Mouse (Mus musculus) intestine, embryonic 14.5 days (tissue): Measurements from ENCODE around the gene Fbln2. TPM values are rescaled to one million over a fixed set of nuclear protein-coding genes. Genes with fewer than 3 reads are reported as not detected.

Experiments used
- ATAC-seq: fragments of 200-750 bp; cut with Nextera tagmentation; replicated peaks from 2 replicates; pipeline ENCODE4 v1.8.0; 2017; ENCODE audit warnings: low read depth, moderate number of reproducible peaks, moderate TSS enrichment, moderate library complexity; ENCODE audit not compliant: low FRiP score, low TSS enrichment
- DNase-seq: peaks from one replicate; pipeline ENCODE4 v3.0.0-alpha.2; 2018; ENCODE audit warnings: low spot score
- H3K27ac ChIP-seq: fragments of 300-500 bp; sonication (generic); 2 replicates; pipeline ENCODE4 v1.5.1; 2014; ENCODE audit warnings: low read depth, mild to moderate bottlenecking, control low read depth
- H3K27me3 ChIP-seq: fragments of 300-500 bp; sonication (generic); replicated peaks from 2 replicates; pipeline ENCODE4 v1.6.1; 2014; ENCODE audit warnings: low read length, control low read depth; ENCODE audit not compliant: control insufficient read depth, insufficient read depth
- H3K36me3 ChIP-seq: fragments of 300-500 bp; sonication (generic); 2 replicates; pipeline ENCODE4 v1.6.1; 2014; ENCODE audit warnings: low read length, control low read depth; ENCODE audit not compliant: control insufficient read depth, insufficient read depth
- H3K4me1 ChIP-seq: fragments of 300-500 bp; sonication (generic); replicated peaks from 2 replicates; pipeline ENCODE4 v1.6.1; 2014; ENCODE audit warnings: low read length, control low read depth, mixed read lengths; ENCODE audit not compliant: control insufficient read depth, insufficient read depth
- H3K4me2 ChIP-seq: fragments of 300-500 bp; sonication (generic); 2 replicates; pipeline ENCODE4 v1.6.1; 2014; ENCODE audit warnings: low read length
- H3K4me3 ChIP-seq: fragments of 300-500 bp; sonication (generic); 2 replicates; pipeline ENCODE4 v1.5.1; 2014; ENCODE audit warnings: low read depth, low read length, control low read depth, mixed read lengths
- H3K9ac ChIP-seq: fragments of 300-500 bp; sonication (generic); 2 replicates; pipeline ENCODE4 v1.6.1; 2014; ENCODE audit warnings: mild to moderate bottlenecking, low read length
- H3K9me3 ChIP-seq: fragments of 300-500 bp; sonication (generic); 2 replicates; pipeline ENCODE4 v1.6.1; 2016; ENCODE audit warnings: low read length, control low read depth; ENCODE audit not compliant: control insufficient read depth
- WGBS: fragments of 180-500 bp; shearing (Covaris S2); extraction: QIAGEN DNeasy Blood & Tissue Kit; methylation state at CpG from one replicate; pipeline ENCODE4 v1.1.7; 2014; 5-methylcytosine and 5-hydroxymethylcytosine counted together
- polyA plus RNA-seq: library from polyadenylated mRNA; unstranded; fragments of >200 nt; fragmentation: Nextera tagmentation; extraction: Ambion mirVana; gene quantifications from 2 replicates; pipeline ENCODE4 v1.2.1, GENCODE M21; 2014

Gene Fbln2
- polyA plus RNA-seq, 1 experiment from 2014 or later: 49.0 TPM

DNA sequence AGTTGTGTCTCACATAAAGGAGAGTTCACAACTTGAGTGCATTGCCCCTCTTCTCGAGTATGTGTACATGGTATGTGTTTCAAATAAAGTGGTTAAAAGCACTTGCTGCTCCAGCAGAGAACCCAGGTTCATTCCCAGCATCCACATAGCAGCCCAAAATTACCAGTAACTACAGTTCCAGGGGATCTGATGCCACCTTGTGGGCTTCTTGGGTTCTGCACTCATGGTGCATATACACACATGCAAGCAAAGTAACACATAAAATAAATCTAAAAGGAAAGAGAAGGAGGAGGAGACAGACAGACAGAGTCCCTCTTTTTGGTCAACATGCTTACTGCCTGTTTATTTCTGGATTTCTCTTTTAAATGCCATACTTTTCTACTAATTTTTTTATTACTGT is 37.5 kb downstream of the Fbln2 start:
- Histone ChIP-seq H3K36me3 (no peaks in the 10 kb centered on the region), H3K4me2 (no peak overlapping the region), H3K27ac (no peak overlapping the region), H3K27me3 (no peaks in the 10 kb centered on the region; the same call in 1 of the 2 replicates), H3K4me3 (no peak overlapping the region), H3K9me3 (no peaks in the 10 kb centered on the region), H3K4me1 (0 out of 2 replicates have a peak, but pooled peaks cover 4% of the 10 kb centered on the region), H3K9ac (no peak overlapping the region)
- DNase-seq (no peak), ATAC-seq (no peak)
- 84% methylated on average over 1 of the region's 1 CpGs for WGBS

DNA sequence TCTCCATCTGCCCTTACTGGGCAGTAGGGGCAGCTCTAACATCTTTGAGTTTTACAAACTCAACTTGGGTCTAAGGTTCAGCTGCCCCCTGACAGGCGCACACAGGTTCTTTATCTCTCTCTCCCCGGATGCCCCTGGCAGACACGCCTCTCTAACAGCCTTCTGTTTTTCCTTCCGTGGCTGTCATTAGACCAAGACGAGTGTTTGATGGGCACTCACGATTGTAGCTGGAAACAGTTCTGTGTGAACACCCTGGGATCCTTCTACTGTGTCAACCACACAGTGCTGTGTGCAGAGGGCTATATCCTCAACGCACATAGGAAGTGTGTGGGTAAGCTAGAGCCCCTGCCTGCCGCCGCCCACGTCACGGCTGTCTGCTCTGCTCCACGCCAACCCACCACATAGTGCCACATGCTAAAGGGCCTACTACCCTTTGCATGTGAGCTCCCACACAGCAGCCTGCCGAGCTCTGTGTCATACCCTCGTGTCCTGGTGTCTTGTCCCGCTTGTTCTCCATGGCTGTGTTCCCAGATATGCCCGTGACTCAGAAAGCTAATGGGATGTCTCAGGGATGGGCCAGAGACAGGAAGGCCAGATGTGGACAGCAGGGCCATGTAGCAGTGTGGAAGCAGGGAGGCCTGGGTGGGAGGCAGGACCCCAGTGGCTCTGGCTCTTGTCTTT is 47.3 kb downstream of the Fbln2 start:
- no peaks in the 10 kb centered on the region for H3K9me3 ChIP-seq
- ATAC-seq: no peak

DNA sequence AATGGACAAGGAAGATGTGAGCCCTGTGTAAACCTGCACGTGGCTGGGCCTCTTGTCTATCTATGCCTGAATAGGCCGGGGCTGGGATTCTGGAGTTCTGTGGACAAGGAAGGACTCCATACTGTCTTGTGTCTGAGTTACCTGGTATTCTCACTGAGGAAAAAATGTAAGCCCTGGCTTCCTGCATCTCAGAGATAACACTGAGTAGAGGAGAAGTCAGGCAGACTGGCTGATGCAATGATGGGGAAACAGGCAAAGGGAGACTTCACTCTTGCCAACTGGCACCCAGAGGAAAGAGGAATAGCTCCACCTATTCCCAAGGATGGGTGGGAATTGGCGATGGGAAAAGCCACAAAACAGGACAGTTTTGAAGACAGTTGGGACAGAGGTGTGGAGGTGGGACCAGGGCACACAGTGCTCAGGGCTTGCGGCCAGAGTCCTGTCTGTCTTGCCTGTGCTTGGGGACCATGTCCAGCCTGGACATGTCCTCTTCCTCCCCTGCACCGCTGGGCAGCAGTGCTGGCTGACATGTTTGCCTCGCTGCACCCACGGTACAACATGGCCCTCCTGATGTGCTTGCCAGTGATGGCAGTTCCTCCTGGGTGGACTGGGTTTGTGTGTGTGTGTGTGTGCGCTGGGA is 48.2 kb downstream of the Fbln2 start:
- H3K27me3 ChIP-seq: 0 out of 2 replicates have a peak, but pooled peaks cover 3% of the 10 kb centered on the region
- ATAC-seq (no peak), DNase-seq (no peak)
- H3K4me3 ChIP-seq: no peak overlapping the region
- H3K36me3 ChIP-seq: no peaks in the 10 kb centered on the region
- H3K27ac ChIP-seq: no peak overlapping the region
- H3K9ac ChIP-seq: no peak overlapping the region
- H3K4me1 ChIP-seq: 0 out of 2 replicates have a peak, but pooled peaks cover 8% of the 10 kb centered on the region
- 69% methylated on average over 8 of the region's 8 CpGs for WGBS
- H3K4me2 ChIP-seq: no peak overlapping the region
- no peaks in the 10 kb centered on the region for H3K9me3 ChIP-seq

More for the DNA sequence above, 47.3 kb downstream of the Fbln2 start:
- 0 out of 2 replicates have a peak, but pooled peaks cover 3% of the 10 kb centered on the region for H3K27me3 ChIP-seq
- 0 out of 2 replicates have a peak, but pooled peaks cover 8% of the 10 kb centered on the region for H3K4me1 ChIP-seq
- no peak for DNase-seq
- H3K4me3 ChIP-seq: no peak overlapping the region
- no peaks in the 10 kb centered on the region for H3K36me3 ChIP-seq
- no peak overlapping the region for H3K9ac ChIP-seq
- H3K4me2 ChIP-seq: no peak overlapping the region
- WGBS: 53% methylated on average over 16 of the region's 16 CpGs
- no peak overlapping the region for H3K27ac ChIP-seq

DNA sequence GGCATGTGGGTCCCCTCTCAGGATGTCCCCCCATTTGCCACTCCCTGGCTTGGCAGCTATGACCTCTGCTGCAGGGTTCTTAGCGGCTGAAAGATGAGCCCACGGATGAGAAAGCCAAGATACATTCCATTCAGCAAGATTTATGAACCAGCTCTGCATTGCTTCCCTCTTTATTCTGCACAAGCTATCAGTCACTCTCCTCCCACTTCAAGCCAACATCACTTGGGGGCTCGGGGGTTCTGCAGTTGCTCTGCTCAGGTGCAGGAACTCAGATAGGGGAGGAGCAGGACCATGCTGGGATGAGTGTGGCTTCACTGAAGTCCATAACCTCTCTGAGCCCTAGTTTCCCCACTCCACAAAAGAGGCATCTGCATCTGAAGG is 48.7 kb downstream of the Fbln2 start:
- ATAC-seq (no peak), DNase-seq (no peak)
- H3K4me1 ChIP-seq: 0 out of 2 replicates have a peak, but pooled peaks cover 8% of the 10 kb centered on the region
- 0 out of 2 replicates have a peak, but pooled peaks cover 3% of the 10 kb centered on the region for H3K27me3 ChIP-seq
- no peak overlapping the region for H3K9ac ChIP-seq
- H3K4me2 ChIP-seq: no peak overlapping the region
- 12% methylated on average over 3 of the region's 3 CpGs for WGBS
- H3K4me3 ChIP-seq: no peak overlapping the region
- H3K36me3 ChIP-seq: no peaks in the 10 kb centered on the region
- H3K27ac ChIP-seq: no peak overlapping the region
- no peaks in the 10 kb centered on the region for H3K9me3 ChIP-seq

DNA sequence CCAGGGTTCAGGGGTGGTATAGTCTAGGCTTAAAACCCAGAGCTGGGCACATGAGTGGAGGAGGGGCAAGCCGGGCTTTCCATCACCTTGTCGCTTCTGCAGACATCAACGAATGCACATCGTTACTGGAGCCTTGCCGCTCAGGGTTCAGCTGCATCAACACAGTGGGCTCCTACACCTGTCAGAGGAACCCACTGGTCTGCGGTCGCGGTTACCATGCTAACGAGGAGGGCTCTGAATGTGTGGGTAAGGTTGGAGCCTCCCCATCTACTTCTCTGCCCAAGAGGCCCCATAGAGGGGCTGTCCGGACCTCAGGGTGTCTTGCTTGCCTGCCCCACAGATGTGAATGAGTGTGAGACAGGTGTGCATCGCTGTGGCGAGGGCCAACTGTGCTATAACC is 53.4 kb downstream of the Fbln2 start:
- Histone ChIP-seq H3K9ac (no peak overlapping the region), H3K9me3 (no peaks in the 10 kb centered on the region), H3K27ac (no peak overlapping the region), H3K4me1 (0 out of 2 replicates have a peak, but pooled peaks cover 5% of the 10 kb centered on the region), H3K36me3 (no peaks in the 10 kb centered on the region), H3K4me3 (no peak overlapping the region), H3K27me3 (no peaks in the 10 kb centered on the region), H3K4me2 (no peak overlapping the region)
- DNase-seq: no peak
- ATAC-seq: no peak
- 76% methylated on average over 12 of the region's 12 CpGs for WGBS

DNA sequence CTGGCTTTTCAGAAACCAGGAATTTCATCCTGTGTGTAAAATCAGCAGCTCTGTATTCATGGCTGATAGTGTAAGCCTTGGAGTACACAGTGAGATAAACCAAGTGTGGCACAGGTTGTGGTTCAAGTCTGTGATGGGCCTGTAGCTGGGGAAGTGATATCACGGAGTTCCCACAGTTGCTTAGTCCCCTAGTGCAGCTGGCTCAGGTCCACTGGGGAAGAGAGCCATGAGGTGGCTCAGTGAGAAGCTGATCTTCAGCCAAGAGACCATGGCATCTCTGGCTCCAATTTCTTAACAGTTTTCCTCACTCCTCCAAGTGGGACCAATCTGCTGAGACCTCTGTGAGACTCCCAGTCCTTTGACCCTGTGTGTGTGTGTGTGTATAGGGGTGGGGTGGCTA is 54.4 kb downstream of the Fbln2 start:
- H3K27ac ChIP-seq: no peak overlapping the region

DNA sequence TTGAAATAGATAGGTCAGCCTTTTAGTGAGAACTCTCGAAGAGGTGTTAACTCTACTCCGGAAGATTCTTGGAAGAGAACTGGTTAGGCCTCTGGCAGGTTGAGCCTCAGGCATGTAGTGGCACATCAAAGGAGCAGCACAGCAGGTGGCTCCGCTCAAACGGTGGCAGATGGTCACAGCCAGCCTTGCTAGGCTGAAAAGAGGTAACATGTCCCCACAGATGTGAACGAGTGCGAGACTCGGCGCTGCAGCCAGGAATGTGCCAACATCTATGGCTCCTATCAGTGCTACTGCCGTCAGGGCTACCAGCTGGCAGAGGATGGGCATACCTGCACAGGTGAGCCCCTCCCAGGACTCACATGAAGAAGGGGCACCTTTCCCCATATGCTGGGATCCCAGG is 56.1 kb downstream of the Fbln2 start:
- Histone ChIP-seq H3K27ac (no peak overlapping the region), H3K9me3 (no peaks in the 10 kb centered on the region), H3K9ac (no peak overlapping the region), H3K27me3 (no peaks in the 10 kb centered on the region), H3K36me3 (no peaks in the 10 kb centered on the region), H3K4me3 (no peak overlapping the region), H3K4me1 (no peaks in the 10 kb centered on the region), H3K4me2 (no peak overlapping the region)
- WGBS: 45% methylated on average over 9 of the region's 9 CpGs
- no peak for ATAC-seq
- DNase-seq: no peak

More for the DNA sequence above, 54.4 kb downstream of the Fbln2 start:
- 62% methylated on average over 1 of the region's 1 CpGs for WGBS
- DNase-seq (no peak), ATAC-seq (no peak)
- Histone ChIP-seq H3K9me3 (no peaks in the 10 kb centered on the region), H3K9ac (no peak overlapping the region), H3K4me1 (no peaks in the 10 kb centered on the region), H3K4me2 (no peak overlapping the region), H3K4me3 (no peak overlapping the region), H3K36me3 (no peaks in the 10 kb centered on the region), H3K27me3 (no peaks in the 10 kb centered on the region)

DNA sequence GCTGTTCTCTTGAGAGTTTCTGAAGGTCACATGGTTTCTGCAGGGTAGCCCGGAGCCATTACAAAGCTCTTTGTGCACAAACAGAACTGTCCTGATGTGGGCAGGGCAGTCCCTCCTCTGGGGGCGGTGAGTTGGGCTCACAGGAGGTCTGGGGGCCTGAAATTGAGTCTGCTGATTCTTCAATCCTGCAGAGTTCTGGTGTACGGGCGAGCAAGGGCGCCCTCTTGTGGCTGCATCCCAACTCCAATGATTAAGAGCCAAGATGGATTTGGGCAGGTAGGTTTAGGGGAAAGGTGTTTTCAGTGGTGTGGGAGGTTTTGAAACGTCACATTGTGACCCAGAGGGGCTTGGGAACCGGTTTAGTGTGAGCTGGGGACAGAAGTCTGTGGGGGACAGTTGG is 65.3 kb downstream of the Fbln2 start:
- Histone ChIP-seq H3K4me3 (no peak overlapping the region), H3K4me2 (no peak overlapping the region), H3K27me3 (peaks cover 8% of the 10 kb centered on the region), H3K4me1 (no peaks in the 10 kb centered on the region), H3K27ac (no peak overlapping the region), H3K9me3 (no peaks in the 10 kb centered on the region), H3K9ac (no peak overlapping the region), H3K36me3 (no peaks in the 10 kb centered on the region)
- DNase-seq: peak; percentile 89
- ATAC-seq: no peak
- under 1% methylated on average over 7 of the region's 7 CpGs for WGBS
